Mouse (Mus musculus) 3134 (cell line): ENCODE data around the gene Camk1d.
"Not testable (repeated sequence)": the region's sequence is repeated elsewhere in the genome, so short reads cannot be mapped to it uniquely, and the experiment has no call there.

Experiments used
- DNase-seq: peaks from one replicate; pipeline ENCODE4 v3.0.0-alpha.2; 2011; ENCODE audit warnings: low spot score; ENCODE audit not compliant: insufficient read length; ENCODE audit errors: extremely low read depth

Camk1d gene

DNA sequence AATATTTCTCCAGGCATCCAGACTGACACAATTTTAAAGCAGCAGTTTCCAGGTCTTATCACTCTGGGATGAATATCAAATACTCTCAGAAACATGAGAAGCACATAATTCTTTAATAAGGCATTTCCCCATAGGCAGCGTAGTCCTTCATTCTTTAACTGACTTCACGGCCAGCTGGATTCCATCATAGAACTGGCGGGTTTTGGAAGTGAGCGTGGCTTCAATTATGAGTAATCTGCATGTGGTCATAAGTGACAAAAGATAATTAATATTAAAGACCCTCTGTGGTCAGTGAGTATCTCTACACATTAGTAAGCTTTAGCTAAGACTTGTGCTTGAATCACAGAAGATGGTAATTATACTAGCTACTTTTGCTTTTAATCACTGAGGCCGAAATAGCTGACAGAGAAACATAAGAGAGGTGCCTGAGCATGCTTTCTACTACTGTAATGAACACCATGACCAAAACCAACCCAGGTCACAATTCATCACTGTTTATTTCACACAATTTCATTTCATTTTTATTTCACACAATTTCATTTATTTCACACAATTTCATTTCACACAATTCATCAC lies 293.6 kb downstream of the Camk1d start:
- no peak for DNase-seq

DNA sequence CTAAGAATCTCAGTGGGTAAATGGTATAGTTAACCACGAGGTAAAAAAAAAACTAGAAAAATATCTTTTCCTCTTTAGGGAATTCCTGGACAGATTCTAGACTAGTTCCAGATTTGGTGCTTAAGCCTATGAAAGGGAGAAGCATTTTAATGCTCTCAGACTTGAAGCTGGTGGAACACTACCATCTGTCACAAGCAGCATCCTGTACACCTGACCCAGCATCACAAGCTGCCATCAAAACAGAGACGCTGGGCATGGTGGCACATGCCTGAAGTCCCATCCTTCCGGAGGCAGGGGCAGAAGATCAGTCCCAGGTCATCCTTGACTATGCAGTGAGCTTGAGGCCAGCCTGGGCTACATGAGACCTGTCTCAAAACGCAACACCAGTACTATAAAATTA lies 295.5 kb downstream of the Camk1d start:
- no peak for DNase-seq

DNA sequence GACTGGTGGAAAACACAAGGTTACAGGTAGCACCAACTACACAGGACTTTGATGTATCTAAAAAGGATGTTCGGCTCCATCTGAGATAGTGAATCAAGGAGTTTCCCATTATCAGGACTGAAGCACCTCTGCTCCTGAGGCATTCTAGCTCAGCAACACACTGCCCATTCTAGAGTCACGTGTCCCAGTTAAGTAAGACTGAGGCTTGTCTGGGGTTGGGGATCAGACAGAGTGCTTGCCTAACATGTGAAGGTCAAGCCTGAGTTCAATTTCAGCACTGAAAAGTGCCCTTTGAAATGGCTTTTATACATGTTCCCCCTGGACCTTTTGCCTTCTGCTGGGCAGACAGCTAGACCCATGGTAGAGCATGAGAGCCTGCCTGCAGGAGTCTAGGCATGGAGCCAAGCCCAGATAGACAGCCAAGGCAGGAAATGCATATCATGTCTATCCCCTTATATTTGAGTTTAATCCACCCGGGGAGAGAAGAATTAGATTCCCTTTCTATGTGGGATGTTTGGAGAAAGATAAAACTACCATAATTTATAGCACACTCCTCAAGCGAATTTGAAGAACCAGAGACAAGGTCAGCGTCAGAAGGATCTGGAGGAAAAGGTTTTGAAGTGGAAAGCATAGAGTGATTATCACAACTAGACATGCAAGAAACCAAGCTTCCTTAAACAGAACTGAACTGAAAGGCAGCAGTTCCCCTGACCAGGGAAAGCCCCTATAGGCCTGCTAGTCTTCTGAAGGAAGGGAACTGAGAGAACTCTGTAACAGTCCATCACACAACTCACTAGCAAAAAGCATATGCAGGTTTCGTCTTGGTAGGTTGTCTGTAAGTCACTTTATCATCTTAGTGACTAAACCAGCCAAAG lies 296.9 kb downstream of the Camk1d start:
- no peak for DNase-seq

DNA sequence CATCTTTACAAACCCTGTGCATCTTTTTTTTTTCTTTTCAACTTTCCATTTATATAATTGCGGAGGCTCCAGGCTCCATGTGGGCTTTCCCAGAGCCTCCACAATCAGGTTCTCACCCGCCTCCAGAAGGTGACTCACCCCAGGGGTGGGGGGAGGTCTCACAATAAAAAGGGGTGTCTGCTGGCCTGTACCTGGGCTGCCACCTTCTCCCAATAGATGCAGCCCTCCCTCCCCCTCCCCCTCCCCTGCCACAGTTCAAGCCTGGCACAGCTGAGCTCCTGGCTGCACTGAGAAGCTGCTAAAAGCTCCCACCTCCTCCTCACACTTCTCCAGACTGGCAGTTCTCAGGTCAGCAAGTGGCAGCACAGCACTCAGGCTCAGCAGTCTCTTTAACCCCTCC lies 302.5 kb downstream of the Camk1d start:
- no peak for DNase-seq

DNA sequence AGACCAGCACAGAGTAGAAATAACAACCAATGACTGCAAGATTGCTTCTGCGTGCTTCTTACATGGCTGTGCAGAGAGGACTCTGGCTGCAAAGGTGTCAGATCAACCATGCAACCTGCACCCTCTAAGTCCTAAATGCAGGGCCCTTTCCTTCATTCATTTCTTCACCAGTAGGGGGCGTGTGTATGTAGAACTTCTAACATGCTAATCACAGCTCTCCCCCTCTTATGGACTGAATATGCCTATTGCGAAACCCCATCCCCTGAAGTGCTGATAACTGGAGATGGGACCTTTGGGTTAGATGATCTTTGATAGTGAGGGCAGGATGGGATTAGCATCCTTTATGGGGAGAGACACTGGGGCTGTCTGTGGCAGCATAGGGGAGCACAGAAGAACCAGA lies 310.5 kb downstream of the Camk1d start:
- peak; percentile 11 for DNase-seq

DNA sequence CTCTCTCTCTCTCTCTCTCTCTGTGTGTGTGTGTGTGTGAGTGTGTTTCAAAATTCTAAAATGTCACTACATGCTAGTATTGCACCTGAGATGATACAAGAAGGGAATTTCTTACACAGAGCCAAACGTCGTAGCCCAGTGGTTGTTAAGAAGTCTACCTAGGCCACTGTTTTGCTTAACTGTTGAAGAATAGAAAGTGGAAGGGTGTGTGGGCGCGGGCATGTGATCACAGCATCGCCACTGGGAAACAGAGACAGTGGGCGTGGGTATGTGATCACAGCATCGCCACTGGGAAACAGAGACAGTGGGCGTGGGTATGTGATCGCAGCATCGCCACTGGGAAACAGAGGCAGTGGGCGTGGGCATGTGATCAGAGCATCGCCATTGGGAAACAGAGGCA lies 312.3 kb downstream of the Camk1d start:
- DNase-seq = no peak

DNA sequence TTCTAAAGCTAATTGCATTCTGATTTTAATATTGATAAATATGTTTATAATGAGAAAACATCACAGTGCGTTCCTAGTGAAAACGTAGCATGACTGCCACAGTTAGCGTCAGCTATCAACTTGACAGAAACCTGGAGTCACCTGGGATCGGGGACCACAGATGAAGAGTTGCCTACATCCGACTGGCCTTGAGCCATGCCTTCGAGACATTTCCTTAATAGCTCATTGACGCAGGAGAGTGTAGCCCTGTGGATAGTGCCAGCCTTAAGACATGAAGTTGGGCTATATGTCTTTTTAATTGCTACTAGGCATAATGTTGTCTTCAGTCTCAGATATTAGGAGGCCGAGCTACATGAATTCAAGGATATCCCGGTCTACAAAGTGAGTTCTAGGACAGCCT lies 315.8 kb downstream of the Camk1d start:
- no peak for DNase-seq

DNA sequence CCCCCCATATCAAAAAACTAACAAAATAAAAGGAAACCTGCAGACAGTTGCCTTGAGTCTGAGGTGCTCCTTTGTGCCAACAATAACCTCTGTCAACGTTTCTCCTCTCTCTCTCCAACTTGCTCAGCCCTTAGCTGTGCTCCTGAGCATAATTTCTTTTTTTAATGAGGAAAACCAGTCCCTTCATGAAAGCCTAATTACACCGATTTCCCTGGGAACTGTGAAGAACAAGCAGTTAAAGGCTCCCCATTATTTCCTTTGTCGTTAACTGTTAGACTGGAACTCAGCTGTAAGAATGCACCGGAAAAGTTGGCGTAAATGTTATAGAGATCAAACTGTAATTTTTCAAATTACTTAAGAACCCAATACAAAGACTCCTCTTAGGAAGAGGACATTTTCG lies 316.3 kb downstream of the Camk1d start:
- DNase-seq = no peak

DNA sequence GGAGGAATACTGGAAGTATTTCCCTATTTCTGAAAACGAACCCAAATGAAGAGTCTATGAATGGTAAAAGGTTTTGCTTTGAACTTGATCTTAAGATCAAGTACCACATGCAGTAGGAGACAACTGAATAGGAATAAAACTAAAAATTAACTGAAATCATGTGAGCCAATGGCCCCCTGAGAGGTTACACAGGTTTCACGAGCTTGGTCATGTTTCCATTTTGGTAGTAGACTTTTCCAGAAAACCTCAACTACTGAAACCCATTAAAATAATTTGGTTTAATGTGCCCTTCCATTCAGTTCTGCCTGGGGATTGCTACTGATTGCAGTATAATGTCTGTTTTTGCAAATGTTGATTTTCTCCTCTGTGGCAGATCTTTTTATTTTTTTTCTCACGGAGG lies 316.8 kb downstream of the Camk1d start:
- no peak for DNase-seq

DNA sequence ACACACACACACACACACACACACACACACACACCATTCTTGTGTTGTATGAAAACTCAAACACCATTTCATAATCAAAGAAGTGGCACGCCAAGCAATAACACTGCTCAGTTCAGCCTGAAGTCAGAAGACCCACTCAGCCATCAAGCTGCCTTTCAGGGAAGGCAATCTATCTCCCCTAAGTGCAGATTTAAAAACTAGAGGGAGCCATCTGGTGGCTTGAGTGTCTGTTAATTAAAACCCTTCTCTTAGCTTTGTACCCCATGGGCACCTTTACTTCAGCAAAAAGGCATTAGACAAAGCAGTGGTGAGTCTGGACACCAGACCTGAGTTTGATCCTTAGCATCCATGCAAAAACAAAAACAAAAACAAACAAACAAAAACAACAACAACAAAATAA lies 317.9 kb downstream of the Camk1d start:
- no peak for DNase-seq

DNA sequence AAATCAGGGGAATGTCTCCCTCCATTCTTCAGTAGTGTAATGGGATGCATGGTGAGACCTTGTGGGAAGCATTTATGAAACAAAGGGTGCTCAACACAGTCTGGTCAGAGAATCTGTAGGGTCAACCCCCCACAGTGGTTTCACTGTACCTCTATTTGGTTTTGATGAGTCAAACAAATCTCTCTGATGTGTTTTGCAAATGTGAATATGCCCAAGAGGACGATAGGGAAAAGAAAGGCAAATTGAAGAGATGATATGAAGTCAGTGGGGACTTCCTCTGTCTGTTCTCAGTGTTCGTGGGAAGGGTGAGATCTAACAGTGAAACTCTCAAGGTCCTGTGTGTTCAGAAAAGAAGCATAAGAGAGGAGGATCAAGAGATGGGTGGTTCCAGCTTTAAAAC lies 318.4 kb downstream of the Camk1d start:
- no peak for DNase-seq

DNA sequence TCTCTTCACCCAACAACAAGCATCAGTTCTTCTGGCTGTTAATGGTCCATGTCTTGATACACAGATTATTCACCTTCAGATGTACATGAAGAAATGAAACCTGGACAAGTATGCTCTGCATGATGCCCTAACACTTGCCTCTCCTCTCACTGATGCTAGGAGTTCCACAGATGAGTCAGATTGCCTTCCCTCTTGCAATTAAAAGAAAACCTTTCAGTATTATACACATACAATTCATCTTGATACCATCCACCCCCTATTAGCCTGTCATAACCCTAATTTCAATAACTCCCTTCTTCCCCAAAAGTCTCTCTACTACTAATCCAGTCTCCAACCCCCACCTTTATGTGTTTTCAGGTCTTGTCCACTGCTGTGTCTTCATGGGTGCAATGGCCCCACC lies 321.4 kb downstream of the Camk1d start:
- DNase-seq = no peak

DNA sequence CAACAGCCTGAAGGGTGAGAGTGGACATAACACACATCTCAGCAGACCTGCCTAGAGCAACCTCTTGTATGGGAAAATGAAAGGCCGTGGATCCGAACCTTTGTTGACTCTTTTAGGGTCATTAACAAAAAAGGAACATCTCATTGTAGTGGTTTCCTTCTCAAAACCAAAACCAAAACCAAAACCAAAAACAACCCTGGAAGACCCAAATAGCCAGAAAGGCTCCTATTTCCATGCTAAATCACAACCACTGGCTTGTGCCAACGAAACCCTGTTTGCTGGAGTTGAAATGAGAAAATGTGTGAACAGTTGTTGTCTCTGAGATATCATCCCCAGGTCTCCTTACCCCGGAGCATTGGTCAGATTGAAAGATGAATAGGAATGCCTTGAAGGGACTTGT lies 321.8 kb downstream of the Camk1d start:
- DNase-seq = no peak

DNA sequence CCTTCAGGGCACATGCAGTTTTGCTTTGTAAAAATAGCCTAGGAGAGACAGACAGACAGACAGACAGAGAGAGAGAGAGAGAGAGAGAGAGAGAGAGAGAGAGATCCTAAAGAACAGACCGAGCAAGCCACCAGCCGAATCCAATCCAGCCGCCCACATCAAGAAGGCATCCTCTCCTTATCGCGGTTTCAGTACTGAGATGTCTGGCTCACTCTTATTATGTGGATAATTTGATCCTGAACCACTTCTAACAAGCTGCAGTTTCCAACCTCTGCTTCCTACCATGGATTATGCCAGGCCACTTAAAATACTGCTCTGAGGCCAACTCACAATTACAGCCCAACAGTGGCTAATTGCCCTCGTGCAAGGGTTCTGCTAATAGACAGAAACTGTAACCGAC lies 325.9 kb downstream of the Camk1d start:
- no peak for DNase-seq

DNA sequence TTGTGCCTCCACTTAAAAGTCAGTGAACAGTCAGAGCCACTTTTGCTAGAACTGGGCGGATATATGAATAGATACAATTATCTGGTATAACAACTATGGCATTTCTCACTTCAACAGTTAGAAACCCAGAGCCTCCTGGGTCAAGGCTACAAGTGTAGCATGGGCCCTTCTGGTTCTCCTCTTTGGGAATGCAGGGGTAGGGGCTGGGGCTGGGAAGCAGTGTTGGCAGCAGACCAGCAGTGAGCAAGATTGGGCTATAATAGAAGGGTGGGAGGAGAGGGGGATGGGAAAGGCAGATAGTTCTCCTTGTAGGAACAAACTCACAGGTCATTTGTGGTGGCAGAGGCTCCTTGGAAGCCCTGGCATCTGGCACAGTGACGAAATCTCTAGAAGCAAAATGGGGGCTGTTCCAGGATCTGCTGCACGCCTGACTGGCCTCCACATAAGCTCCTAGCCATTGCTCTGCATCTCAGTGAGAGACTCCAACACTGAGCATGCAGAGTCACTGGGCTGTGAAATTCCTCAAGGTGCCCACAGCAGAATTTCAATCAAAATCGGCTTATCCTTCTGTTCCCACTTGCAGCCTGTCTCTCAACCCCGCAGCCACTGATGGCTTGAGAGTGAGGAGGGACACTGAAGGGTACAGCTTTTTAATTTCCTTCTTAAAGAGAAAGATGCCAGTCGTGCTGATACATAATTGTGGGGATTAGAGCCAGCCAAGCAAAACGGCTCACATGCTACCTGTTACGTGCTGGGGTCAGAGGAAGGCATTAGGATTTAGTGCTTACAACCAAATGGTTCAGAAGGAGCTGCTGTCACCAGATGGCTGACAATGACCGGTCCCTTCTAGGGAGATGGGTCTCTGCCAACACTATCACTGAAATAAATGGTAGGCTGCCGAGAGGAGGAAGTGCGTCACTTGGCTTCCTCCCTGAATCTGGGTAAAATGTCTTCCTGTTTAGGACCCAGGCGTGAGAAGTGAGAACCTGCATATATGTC lies 332.3 kb downstream of the Camk1d start:
- no peak for DNase-seq

DNA sequence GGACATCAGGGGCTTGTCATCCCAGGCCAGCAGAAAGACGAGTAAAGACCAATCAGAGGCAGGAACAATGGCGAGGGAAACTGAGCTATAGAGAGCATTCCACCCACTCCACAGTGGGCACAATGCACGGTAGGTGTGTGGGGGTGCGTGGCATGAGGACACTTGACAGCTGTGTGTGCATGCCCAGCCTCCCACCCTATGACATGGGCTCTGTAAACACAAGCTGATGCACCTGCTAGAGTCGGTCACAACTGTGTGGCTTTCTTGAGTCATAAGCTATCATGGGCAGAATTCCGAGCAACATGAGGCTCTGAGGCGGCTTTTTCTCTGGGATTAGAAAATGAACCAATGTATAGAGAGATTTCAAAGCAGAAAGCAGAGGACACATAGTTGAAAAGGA lies 333.3 kb downstream of the Camk1d start:
- no peak for DNase-seq

DNA sequence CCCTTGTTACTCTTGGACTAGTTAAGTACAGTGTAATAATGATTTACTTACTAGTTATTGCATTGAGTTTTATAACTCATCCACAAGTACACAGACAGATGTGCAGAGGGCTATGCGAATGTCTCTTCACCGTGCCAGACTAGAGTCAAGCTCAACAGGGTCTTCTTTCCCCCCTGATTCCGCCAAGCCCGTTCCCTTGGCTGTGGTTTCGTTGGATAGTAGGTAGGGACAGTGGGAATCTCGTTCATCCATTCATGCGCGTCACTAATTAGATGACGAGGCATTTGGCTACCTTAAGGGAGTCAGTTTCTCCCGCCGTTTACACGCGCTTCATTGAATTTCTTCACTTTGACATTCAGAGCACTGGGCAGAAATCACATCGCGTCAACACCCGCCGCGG lies 335.4 kb downstream of the Camk1d start:
- DNase-seq = not testable (repeated sequence)

DNA sequence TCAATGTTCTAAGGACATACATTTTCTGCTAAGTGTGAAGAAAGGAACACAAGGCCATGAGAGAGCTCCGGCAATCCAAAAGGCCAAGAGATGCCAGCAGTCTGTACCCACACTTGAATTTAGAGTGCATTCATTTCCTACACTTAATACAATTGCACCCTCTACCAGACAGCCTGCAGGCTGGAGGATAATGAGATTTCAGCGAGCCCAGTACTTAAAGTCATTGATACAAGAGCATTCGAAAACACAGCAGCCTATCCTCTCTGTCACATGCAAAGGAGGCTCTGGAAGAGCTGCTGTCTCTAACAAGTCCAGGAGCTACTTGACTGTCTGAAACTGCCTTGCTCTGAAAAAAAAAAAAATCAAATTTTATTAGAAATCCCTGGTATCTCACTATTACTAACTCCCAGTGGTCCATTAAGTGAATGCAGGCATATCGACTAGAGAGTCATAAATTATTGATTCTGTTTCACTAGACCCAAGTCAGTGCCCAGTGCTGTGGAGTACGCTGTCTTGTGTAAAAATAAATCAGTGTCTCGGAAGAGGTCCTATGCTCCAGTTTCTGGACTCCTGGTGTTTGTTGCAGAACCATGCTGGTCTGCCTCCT lies 336.1 kb downstream of the Camk1d start:
- no peak for DNase-seq

DNA sequence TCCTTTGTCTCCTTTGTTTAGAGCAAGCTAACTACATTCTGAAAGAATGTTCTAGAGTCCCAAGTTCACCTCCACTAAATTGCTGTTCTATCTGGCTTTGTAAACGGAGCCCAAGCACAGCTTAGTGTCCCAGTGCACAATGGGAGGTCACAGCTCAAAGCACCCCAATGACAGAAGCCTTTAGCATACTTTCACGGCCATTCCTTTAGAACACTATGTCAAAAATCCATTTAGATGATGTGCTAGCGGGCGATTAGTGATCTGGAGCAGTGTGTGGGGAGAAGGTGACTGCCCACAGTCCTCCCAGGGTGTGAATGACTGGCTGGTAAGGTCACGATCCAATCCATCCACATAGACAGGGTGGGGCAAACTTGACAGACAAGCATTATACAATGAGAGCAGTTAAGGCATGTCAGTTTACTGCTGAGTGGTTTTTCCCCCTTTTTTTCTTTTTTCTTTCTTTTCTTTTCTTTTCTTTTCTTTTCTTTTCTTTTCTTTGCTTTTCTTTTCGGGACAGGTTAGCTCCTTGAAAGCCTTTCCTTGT lies 341.4 kb downstream of the Camk1d start:
- DNase-seq = no peak

DNA sequence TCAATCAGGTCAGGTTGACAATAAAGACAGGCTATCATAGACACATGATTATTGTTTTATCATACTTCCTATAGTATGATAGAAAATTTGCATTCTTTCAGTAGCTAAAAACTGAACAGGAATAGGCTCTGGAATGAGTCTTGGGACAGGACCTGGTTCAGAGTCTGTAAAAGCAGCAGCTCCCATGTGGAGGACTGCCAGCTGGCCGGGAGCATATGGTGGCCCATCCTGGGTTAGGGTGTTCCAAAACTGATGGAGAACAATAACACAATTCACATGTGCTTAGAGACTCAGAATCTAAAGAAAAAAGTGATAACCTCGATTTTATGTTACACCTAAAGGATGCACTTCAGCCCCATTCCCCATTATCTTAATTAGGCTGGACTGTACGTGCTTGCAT lies 343.0 kb downstream of the Camk1d start:
- no peak for DNase-seq

DNA sequence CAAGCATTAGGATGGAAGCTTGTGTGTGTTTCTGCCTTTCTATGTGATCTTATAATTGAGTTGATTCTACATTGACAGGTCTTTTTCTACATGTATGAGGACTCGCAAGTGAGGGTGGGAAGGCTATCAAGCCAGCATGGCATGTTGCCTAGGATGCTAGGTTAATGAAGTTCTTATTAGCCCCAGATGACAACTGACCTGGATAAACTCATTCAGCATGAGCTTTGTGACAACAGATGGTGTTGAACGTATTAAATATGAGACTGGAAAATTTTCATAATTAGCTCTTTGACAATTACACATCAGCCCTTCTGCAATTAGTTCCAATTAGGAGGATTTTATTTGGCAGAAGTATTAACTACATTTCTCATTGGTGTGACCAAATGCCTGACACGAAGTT lies 343.7 kb downstream of the Camk1d start:
- DNase-seq = no peak
